In genomic region chr7:24082457-24083235, GRCm38 (mm10) we compare ENCODE assay signal across 8 mouse cellular contexts. TPM values are rescaled to one million over a fixed set of nuclear protein-coding genes. Genes with fewer than 3 reads are reported as not detected.
DNase-seq lines count a peak whose midpoint lies in the region; TF ChIP-seq lines count a peak whose summit lies in the region.

No protein-coding gene starts in this region.

- H3K27ac ChIP-seq in heart, adult 2 months = peak overlapping the region; percentile 89
- H3K27ac ChIP-seq in bone marrow macrophage, adult 2 months (ENCODE audit: insufficient read depth, low read depth, low read length) = peak overlapping the region; percentile 39

- 26% methylated on average over 15 of the region's 15 CpGs for WGBS in heart, adult 2 months

- DNase-seq in heart, adult 2 months = no peak
- DNase-seq in heart, postnatal 36 days = no peak
- DNase-seq in 3T3-L1 (ENCODE audit: low read depth, low spot score) (peak; percentile 85), liver (peak; percentile 48)
- DNase-seq in frontal cortex, postnatal 36 days (ENCODE audit: low spot score in 2 of 2) = peak; percentile 58 to 72
- peak; percentile 67 for DNase-seq in right cerebral cortex, postnatal 25 days
- DNase-seq in testis, postnatal 10 days (ENCODE audit: low spot score) = no peak

- peaks cover 4% of the 10 kb centered on the region; the same call in 1 of the 2 replicates for H3K79me2 ChIP-seq in heart, adult 2 months (replicated peaks; ENCODE audit: control insufficient read depth, insufficient read depth, low read length)

- TF ChIP-seq POLR2A in heart, adult 2 months (IDR thresholded peaks at IDR 0.05; ENCODE audit: insufficient read depth, low read depth, low read length) = no peak
- no peak for TF ChIP-seq POLR2A in bone marrow macrophage, adult 2 months (IDR thresholded peaks at IDR 0.05; ENCODE audit: borderline replicate concordance, low read depth, low read length)

- peak overlapping the region; percentile 91 for H3K4me3 ChIP-seq in heart, adult 2 months
- H3K4me3 ChIP-seq in bone marrow macrophage, adult 2 months (ENCODE audit: insufficient read depth, low read length) = peak overlapping the region; percentile 69

- no peak for TF ChIP-seq CTCF in heart, adult 2 months (IDR thresholded peaks at IDR 0.05)
- TF ChIP-seq CTCF in bone marrow macrophage, adult 2 months (IDR thresholded peaks at IDR 0.05; ENCODE audit: low read depth, low read length) = no peak

- H3K27me3 ChIP-seq in heart, adult 2 months (ENCODE audit: control insufficient read depth, insufficient read depth, low read length) = no peaks in the 10 kb centered on the region

- peak overlapping the region; percentile 60 for H3K9ac ChIP-seq in heart, adult 2 months (ENCODE audit: low read depth, low read length)

- H3K36me3 ChIP-seq in heart, adult 2 months (ENCODE audit: control insufficient read depth, insufficient read depth, low read length) = no peaks in the 10 kb centered on the region

- no peak for TF ChIP-seq EP300 in heart, adult 2 months (IDR thresholded peaks at IDR 0.05; ENCODE audit: insufficient read depth, low read depth, low read length)

- intact Hi-C loops in heart, adult 2 months (cut with DNase I) = loop anchor here (1.0 to 5.0 kb wide), 3 partner anchors 29 to 185 kb away; partner anchors contain the start of gene Zfp108
- intact Hi-C loops in heart, postnatal 36 days (cut with DNase I) = loop anchor here (1.0 to 10.0 kb wide), 8 partner anchors 30 to 802 kb away; partner anchors contain the start of genes Rps19, Smg9, Zfp112 and Zfp235

- peaks cover 8% of the 10 kb centered on the region for H3K4me1 ChIP-seq in heart, adult 2 months (ENCODE audit: control insufficient read depth, insufficient read depth, low read length)
- peaks cover 10% of the 10 kb centered on the region for H3K4me1 ChIP-seq in bone marrow macrophage, adult 2 months (ENCODE audit: control insufficient read depth, insufficient read depth, low read length)

RNA-seq across cellular contexts. Expression of gene Zfp180, which starts 0.9 kb away (rescaled TPM):
- total RNA-seq in heart, adult 2 months (2021) = 10 to 100 TPM; 16.7 to 16.8 TPM
- 7.7 and 11.3 TPM in 2 replicates for polyA plus RNA-seq in heart, adult 2 months (2012; rRNA removed)
- 10 to 100 TPM; 13.1 TPM for total RNA-seq in heart, postnatal 36 days (2021)
- 10.8 and 11.2 TPM in 2 replicates for polyA plus RNA-seq in bone marrow macrophage, adult 2 months (2012; ENCODE audit: insufficient read depth, insufficient read length, missing spikeins)

RNA-seq across cellular contexts. Expression of gene Zfp112, which starts 29.5 kb away (rescaled TPM):
- 1 to 10 TPM; 3.1 to 3.2 TPM for total RNA-seq in heart, adult 2 months (2021)
- 1.8 and 3.5 TPM in 2 replicates for polyA plus RNA-seq in heart, adult 2 months (2012; rRNA removed)
- 1 to 10 TPM; 2.8 to 3.7 TPM for total RNA-seq in heart, postnatal 36 days (2021)
- polyA plus RNA-seq in bone marrow macrophage, adult 2 months (2012; ENCODE audit: insufficient read depth, insufficient read length, missing spikeins) = 0.38 and 1.2 TPM in 2 replicates

RNA-seq across cellular contexts. Expression of gene Vmn1r183, which starts 29.6 kb away (rescaled TPM):
- not detected for total RNA-seq in heart, adult 2 months (2021)
- polyA plus RNA-seq in heart, adult 2 months (2012; rRNA removed) = not detected in 2 replicates
- not detected for total RNA-seq in heart, postnatal 36 days (2021)
- 0.32 TPM in 1 of 2 replicates, not detected in the other for polyA plus RNA-seq in bone marrow macrophage, adult 2 months (2012; ENCODE audit: insufficient read depth, insufficient read length, missing spikeins)

RNA-seq across cellular contexts. Expression of gene Zfp235, which starts 51.3 kb away (rescaled TPM):
- total RNA-seq in heart, adult 2 months (2021) = 1 to 10 TPM; 4.2 to 5.4 TPM
- polyA plus RNA-seq in heart, adult 2 months (2012; rRNA removed) = 3.1 and 5.5 TPM in 2 replicates
- total RNA-seq in heart, postnatal 36 days (2021) = 1 to 10 TPM; 5.5 to 6.0 TPM
- 6.4 and 7.0 TPM in 2 replicates for polyA plus RNA-seq in bone marrow macrophage, adult 2 months (2012; ENCODE audit: insufficient read depth, insufficient read length, missing spikeins)

Comparison
In these comparisons a context has a peak if more than half of its experiments do, and no peak if none do; other contexts are left out.
1. DNase-seq: peak in 3T3-L1 (single experiment), frontal cortex, postnatal 36 days (2 of 2), liver (single experiment) and right cerebral cortex, postnatal 25 days (single experiment); none in heart, adult 2 months (0 of 2), heart, postnatal 36 days (0 of 2) and testis, postnatal 10 days (single experiment).